Comparison of ENCODE assay signal across 14 mouse cellular contexts in the genomic region with DNA sequence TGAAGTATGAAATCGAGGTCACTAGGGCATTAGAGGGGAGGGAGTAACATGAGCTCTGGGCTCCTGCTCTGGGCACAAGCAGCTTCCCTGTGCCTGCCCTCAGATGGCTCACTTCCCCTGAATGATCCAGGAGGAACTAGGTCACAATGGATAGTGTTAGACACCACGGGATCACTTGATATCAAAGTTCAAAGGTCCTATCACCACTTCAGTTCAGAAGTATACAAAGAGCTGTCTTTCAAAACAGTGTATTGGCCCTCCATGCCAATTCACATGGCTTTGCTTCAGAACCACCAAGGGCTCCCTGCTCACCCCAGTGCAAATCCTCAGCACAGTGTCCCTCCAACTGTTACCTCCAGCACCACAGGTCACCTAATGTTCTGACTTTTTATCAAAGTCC. TPM values are rescaled to one million over a fixed set of nuclear protein-coding genes. Genes with fewer than 3 reads are reported as not detected.
"Had no signal": no experiment of that assay in that cellular context is flagged by ENCODE, and none has a peak within 500 bp of the region (broad histone marks: within the 10 kb centered on the region; RNA-seq: fewer than 3 reads in every experiment).

No protein-coding gene starts in this region.

RNA-seq across cellular contexts. Expression of a gene that starts 1.5 kb away (rescaled TPM):
- total RNA-seq: neutrophil, adult 5-6 weeks had no signal
- polyA plus RNA-seq: neural tube, embryonic 13.5 days; neural tube, embryonic 14.5 days; neural tube, embryonic 15.5 days; small intestine, adult 2 months; spleen, adult 2 months; stomach, embryonic 14.5 days; stomach, embryonic 15.5 days; stomach, embryonic 16.5 days; stomach, postnatal 0 days; testis, adult 2 months; thymus, adult 2 months; thymus, postnatal 0 days; urinary bladder, adult 2 months had no signal

RNA-seq across cellular contexts. Expression of a gene that starts 17.3 kb away (rescaled TPM):
- total RNA-seq: neutrophil, adult 5-6 weeks had no signal
- polyA plus RNA-seq: neural tube, embryonic 13.5 days; neural tube, embryonic 14.5 days; neural tube, embryonic 15.5 days; stomach, embryonic 14.5 days; stomach, embryonic 15.5 days; stomach, embryonic 16.5 days; stomach, postnatal 0 days; testis, adult 2 months; thymus, adult 2 months; thymus, postnatal 0 days; urinary bladder, adult 2 months had no signal

RNA-seq across cellular contexts. Expression of a gene that starts 25.4 kb away (rescaled TPM):
- total RNA-seq: neutrophil, adult 5-6 weeks had no signal
- polyA plus RNA-seq: neural tube, embryonic 13.5 days; neural tube, embryonic 14.5 days; neural tube, embryonic 15.5 days; small intestine, adult 2 months; spleen, adult 2 months; stomach, embryonic 14.5 days; stomach, embryonic 15.5 days; stomach, embryonic 16.5 days; stomach, postnatal 0 days; testis, adult 2 months; thymus, adult 2 months; thymus, postnatal 0 days; urinary bladder, adult 2 months had no signal

RNA-seq across cellular contexts. Expression of a gene that starts 27.0 kb away (rescaled TPM):
- total RNA-seq: neutrophil, adult 5-6 weeks had no signal
- polyA plus RNA-seq: neural tube, embryonic 13.5 days; neural tube, embryonic 14.5 days; neural tube, embryonic 15.5 days; small intestine, adult 2 months; stomach, embryonic 14.5 days; stomach, embryonic 15.5 days; stomach, embryonic 16.5 days; stomach, postnatal 0 days; testis, adult 2 months; thymus, adult 2 months; thymus, postnatal 0 days; urinary bladder, adult 2 months had no signal

RNA-seq across cellular contexts. Expression of a gene that starts 34.6 kb away (rescaled TPM):
- total RNA-seq: neutrophil, adult 5-6 weeks had no signal
- polyA plus RNA-seq: neural tube, embryonic 13.5 days; neural tube, embryonic 14.5 days; neural tube, embryonic 15.5 days; small intestine, adult 2 months; stomach, embryonic 14.5 days; stomach, embryonic 15.5 days; stomach, embryonic 16.5 days; stomach, postnatal 0 days; testis, adult 2 months; thymus, adult 2 months; thymus, postnatal 0 days; urinary bladder, adult 2 months had no signal
